Mouse (Mus musculus) cerebellum, adult 9-11 months (tissue): ENCODE results near the gene Smarca1.

Experiments used
- DNase-seq: peaks from one replicate; pipeline ENCODE4 v3.0.0; 2022

The Smarca1 gene

DNA sequence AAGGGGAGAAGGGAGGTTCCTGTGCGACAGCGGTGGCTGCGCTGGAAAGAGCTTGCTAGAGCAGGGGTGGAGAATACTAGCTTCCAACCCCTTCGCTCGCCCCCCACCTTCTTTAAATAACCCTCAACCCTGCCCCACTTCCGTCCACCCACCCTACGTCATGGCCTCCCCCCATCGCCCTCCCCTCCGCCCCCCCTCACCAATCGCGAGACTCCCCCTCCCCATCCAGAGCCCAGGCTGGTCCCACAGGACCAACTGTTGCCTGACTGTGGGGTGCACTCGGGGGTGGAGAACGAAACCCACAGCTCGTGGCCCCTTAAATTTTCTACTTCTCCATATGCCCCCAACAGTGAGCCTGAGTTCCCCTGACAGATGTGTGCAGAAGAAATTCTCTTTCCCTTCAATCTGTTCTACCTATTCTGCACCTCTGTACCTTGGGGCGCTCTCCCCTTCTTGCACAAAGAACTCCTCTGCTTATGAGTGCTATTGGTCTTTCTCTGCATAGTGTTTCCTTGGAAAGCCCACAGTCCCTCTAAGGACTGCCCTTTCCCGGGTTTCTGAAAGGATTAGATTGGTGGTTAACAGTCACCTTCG is at the start of gene Smarca1:
Gene Smarca1 (minus strand): TSS at position 544 of the 594 bp plus-strand sequence.
- DNase-seq, result no peak

DNA sequence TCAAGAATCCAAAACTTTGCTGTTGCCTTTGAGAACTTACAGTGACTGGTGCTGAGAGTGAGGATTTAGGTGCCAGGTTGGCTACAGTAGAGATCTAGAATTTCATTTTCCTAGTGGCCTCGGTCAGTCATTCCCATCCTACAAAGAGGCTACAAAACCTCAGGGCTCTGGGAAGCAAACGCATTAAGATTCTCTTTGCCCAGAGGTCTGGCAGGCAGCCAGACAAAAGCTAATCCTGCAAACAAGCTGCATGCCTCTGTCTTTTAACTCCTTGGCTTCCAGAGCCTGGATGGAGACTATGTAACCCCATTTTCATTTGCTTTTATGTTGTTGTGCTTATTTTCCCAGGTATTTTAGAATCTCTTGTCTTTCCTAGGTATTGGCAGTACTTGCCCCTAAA is 45.0 kb upstream of the Smarca1 start:
- DNase-seq, result no peak

DNA sequence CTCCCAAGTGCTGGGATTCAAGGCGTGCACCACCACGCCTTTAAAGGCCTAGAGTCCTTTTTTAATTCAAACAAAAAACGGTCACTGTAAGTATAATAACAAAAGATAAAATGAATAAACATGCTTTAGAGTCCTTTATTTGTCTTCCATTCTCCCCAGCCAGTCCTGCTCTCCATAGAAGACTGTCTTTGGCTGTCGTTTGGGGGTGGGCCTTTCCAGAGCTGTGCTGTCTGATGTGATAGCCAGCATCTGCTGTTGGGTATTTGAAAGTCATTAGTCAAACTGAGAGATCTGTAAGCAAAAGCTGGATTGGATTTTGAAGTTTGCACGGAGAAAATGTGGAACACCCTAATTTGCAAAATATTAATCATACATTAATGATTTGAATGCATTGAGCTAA is 44.1 kb upstream of the Smarca1 start:
- no peak for DNase-seq

DNA sequence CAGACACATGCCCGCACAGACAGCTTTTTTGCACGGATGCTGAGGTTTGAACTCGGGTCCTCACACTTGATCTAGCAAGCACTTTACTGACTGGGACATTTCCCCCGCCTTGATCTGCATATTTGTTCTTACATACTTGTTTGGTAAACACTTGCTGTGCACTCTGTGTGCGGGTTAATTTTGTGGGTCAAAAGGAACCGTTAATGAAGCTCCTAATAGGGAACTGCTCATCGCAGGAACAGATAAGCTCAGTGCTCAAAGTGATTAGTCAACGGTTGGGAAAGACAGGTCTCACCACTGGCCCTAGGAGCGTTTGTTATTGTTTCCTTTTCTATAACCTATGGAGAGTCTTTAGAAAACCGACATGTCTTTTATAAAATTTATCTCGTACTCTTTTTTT is 41.6 kb upstream of the Smarca1 start:
- DNase-seq, result no peak

DNA sequence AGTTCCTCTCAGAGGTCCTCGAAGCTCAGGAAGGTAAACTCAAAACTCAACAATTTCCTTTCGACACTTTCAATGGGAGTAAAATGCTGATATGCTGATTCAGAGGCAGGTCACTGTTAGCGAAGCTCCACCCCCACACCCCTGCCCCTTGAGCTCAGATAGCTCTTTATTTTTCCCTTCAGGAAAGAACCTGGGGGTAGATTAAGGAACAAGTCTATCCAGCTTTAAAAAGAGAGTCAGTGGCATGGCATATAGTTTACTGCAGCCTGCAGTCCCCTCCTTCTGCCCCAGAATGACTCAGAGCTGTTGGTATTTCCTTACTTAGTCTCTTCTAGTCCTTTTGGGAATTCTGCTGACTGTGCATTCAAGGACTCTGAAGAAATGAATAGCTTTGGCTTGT is 37.7 kb upstream of the Smarca1 start:
- DNase-seq, result no peak

DNA sequence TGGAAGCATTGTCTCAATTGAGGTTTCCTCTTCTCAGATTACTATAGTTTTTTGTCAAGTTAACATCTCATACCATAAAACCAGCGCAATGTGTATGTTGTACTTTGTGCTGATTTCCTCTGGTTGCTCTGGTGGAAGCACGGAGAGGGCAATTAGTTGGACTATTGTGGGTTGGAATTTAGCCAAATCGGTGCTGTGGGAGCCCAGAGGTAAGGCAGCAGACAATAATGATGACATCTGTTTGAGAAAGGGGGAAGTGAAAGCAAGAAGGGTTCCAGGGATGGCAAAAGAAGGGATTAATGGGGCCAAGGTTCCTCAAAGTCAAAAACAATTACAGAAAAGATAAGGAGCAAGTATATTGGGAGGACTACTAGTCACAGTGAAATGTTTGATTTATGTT is 35.2 kb upstream of the Smarca1 start:
- no peak for DNase-seq

DNA sequence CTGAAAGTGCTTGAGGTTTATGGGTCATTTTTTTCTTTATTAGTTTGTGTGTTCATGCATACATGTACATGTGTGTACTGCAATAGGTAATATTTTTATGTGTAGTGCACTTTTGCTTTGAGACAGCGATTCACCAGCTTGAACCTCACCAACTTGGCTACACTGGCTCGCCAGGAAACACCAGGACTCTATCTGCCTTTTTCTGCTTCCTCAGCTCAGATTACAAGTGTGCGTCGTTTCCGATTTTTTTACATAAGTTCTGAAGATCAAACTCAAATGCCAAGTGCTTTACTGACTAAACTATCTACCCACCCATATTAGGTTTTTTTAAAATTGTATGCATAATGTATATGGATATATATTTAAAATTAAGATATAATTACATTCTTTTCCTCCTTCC is 27.8 kb upstream of the Smarca1 start:
- no peak for DNase-seq

DNA sequence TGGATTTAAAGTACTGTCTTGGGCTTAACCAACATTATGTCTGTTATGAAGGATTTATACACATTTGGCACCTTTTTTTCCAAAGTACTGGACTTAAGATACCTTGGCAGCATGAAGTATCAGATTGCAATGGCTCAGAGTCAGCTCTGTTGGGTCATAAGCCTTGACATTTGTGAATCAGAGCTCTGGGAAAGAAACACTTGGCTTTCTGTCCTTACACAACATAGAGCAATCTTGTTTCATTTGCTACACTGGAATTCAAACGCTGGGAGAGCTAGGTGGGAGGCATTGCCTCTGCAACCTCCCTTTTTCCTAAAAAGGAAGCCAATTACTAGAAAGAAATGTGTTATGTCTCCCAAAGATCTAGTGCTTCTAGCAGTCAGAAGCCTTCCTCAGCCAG is 24.1 kb upstream of the Smarca1 start:
- no peak for DNase-seq

DNA sequence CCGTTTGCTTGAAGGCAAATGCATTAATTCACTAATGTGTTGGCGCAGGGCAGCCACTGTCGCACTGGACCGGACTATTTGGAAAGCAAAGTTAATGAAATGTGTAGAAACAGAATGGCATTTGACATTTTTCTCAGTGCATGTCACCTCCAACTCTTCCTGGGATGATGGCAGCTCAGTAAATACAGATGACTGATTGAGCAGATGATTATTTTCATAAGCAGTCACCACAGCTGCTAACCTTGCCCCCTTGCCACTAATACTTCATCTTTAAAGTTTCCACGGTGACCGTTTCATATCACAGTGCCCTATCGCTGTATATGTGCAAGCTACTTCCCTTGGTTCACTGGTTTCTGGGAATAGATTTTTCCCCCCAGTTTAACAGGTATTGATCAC is 20.8 kb upstream of the Smarca1 start:
- no peak for DNase-seq

DNA sequence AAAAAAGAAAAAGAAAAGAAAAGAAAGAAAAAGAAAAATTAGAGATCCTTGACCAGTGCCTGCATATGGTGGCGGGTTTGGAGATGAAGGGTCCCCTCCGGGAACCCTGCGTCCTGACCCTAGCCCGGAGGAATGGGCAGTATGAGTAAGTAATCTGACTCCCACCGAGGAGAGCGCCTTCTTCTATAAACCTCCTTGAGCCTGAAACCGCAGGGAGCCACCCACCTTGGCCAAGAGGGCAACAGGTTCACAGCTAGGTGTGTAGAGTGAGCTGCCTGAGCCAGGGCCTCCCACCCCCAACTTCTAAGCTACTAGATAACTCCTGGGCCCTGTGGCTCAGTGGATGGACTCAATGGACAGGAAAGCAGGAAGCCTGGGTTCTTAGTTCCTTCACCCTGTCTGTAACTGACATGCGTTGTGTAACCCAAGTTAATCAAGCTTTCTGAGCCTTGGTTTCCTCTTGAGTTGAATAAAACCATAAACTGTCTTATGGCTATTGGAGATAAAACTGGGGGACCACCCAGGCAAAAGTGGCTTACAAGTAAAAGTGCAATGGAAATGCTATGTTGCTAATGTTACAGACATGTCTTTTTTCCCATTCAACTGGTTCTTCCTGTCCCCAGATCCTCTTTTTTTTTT is 20.2 kb upstream of the Smarca1 start:
- DNase-seq, result peak; percentile 41

DNA sequence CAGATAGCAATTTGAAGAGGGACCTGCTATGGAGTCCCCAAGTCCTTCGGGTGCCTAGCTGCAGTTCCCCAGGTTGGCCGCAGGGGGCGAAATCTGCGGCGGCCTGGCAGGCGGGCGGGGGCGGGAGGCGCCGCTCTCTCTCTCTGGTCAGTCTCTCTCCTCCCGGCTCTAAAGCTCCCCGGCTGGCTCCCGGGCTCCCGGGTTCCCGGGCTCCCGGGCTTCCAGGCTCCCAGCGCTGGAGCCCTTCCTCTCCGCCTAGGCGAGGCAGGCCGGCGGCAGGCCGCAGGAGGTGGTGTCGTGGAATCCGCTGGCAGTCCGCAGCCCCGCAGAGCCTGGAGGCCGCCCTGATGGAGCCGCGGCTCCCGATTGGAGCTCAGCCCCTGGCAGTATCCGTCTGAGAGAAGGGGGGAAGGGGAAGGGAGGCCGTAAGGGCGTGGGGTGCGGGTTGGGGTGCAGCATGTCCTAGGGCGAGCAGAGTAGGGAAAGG is 19.6 kb upstream of the Smarca1 start, which contains the start of gene Ocrl:
Gene Ocrl (plus strand): TSS at position 82 of the 487 bp plus-strand sequence.
- DNase-seq, result peak; percentile 75

DNA sequence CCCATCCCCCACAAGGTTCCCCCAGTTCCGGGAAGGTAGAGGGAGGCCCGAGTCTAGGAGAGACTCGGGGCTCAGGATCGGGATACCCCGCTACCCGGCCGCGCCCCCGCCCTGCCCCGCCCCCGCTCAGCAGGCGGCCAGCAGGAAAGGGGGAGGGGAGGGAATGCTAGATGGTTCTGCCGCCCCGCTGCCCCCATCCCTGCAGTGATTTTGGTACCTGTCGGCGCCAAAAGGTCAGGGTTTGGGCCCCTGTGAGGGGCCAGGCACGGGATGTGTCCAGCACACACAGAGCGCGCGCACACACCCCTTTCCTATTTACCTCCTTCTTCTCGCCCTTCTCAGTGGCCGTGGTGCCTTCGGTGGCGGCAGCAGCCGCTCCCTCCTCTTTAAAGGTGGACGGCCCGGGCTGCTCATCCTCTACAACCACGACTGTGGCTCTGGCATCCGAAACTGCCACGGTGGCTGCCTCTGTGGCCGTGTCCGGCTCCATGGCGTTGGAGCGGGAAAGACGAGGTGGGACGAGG is 805 bp downstream of the Smarca1 start:
- DNase-seq, result peak; percentile 40

DNA sequence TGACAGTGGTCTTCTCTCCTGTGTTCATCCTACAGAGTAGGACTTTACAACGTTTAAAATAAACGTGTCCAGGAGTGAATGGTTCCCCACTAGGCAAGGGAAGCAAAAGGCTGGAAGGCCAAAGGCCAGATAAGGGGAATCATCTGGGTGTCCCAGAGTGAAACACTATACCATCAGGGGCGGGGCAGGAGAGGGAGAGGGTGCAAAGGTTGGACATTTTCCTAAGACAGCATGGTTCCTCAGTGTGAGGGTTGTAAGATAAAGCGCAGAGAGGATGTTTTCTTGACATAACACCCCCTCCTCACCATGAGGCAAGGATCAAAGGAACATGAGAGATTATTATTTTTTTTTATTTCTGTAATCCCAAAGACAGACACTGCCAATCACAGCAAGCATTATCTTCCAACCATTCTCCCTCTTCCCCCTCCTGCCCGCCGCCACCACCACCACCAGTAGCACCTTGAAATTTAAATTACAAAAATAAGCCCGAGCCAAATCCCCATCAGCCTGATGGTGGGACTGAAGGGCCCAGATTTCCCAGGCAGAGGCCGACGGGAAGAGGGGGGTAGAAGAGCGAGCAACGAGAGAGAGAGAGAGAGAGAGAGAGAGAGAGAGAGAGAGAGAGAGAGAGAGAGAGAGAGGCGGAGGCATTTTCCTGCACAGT is 1.4 kb downstream of the Smarca1 start:
- DNase-seq, result peak; percentile 5

DNA sequence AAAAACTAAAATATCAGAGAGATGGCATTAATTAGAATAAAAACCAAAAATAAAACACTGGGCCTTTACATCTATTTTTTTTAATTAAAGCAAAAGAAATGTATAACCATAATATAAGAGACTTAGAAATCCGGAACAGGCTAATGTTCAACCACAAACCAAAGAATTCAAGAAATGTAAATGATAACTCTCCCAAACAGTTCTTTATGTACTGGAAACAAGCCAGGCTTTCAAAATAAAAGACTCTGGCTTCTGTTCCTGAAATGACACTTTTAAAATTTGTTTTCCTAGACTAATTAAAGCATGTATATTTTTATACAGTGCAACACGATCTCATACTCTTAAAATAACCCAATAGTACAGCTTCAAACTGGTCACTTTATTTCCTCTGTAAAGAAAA is 5.4 kb downstream of the Smarca1 start:
- DNase-seq, result no peak

DNA sequence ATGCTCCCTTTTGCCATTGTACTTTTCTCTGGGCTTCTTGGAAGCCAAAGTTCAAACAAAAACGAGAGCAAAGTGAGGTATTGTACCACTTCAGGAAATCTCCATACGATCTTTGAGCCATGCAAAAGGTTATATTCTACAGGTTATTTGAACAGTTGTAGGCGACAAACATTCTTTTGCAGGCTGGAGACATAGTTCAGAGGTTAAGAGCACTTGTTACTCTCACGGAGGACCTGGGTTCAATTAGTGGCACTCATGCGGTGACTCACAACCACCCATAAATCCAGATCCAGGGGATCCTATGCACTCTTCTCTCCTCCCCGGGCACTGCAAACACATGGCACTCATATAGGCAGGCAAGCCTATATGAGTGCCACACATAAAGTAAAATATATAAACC is 10.0 kb downstream of the Smarca1 start:
- DNase-seq, result no peak

DNA sequence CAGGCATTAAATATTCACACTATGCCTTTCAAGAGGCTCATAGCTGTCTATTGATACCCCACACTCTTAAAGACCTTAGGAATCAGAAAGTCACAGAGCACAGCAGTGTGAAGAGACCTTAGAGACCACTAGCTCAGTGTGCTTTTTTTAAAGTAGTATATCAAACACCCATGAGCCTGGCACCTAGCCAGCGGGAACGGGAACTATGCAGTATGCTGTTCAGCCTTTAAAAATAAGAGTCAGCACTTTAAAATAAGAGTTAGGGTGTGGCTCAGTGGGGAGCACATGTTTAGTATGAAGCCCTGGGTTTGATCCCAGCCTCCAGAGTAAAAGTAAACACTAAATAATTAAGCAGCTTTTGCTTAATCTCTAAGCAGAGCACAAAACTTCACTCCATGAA is 12.7 kb downstream of the Smarca1 start:
- no peak for DNase-seq

DNA sequence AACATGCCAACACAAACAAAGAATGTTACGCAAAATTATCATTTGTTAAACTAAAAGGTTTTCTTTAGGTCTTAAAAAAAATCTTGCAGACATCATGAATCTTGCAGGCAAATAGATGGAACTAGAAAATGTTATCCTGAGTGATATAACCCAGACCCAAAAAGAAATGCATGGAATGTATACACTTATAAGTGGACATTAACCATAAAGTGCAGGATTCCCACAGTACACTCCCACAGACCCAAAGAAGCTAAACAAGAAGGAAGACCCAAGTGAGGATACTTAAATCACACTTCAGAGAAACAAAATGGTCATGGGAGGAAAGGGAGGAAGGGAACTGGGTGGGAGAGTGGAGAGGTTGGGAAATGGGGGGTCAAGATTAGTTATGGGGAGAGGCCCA is 34.2 kb downstream of the Smarca1 start:
- DNase-seq, result no peak

DNA sequence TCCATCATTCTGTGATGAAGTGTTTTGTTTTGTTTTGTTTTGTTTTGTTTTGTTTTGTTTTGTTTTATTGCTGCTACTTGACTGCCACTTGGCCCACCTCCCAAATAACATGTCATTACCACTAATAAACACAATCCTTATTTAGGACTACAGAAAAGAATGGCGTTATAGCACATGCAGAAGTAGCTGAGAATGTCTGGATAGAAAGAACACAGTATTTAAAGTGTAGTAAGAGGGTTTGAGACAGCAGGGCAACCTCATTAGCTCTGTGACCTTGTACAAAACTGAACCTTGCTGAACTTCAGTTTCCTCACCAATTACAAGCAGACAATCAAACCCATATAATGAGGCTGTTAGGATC is 57.0 kb downstream of the Smarca1 start:
- no peak for DNase-seq

DNA sequence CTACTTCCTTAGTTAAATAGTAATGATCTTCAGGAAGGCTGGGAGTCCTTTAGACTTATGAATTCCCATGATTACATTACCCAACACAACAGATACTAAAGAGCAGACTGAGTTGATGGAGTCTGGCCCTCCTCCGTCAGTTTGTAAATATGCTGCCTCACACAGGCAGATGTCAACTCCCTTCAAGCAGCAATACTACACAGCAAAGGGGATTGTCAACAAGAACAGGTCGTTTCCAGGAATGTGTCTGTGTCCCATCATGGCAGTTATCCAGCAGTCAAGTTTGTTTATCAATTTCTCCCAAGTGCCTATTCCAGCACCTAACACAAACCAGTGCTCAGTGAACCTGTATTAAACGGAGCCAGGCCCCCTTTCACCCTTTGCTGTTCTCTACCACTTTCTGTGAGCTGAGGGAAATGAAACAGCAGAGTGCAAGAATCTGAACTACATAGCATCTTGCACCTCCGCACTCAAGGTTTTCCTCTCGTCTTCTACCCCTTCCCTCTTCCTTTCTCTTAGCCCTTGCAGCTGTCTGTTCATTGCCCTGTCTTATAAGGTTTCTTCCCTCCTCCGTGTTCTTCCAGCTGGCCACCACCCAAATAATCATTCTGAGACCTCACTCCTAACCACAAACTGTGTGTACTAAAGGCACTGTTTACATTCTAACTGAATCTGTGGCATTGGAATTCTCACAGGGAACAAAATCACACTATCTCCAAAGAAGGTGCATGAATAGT is 57.5 kb downstream of the Smarca1 start:
- no peak for DNase-seq

DNA sequence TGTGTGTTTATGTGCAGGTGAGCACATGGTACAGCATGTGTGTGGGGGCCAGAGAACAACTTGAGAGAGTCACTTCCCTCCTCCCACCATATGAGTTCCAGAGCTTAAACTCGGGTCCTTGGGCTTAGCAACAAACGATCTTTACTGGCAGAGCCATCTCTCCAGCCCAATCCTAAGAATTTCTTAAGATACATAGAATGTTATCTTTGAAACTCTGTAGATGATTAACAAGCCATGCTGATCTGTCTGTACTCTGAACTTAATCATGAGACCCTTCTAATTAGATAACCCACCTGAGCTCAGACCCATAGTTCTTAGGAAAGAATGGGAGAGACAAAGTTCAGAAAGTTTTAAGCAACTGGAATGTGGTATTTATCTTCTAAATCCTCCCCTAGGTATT is 59.3 kb downstream of the Smarca1 start:
- DNase-seq, result no peak

DNA sequence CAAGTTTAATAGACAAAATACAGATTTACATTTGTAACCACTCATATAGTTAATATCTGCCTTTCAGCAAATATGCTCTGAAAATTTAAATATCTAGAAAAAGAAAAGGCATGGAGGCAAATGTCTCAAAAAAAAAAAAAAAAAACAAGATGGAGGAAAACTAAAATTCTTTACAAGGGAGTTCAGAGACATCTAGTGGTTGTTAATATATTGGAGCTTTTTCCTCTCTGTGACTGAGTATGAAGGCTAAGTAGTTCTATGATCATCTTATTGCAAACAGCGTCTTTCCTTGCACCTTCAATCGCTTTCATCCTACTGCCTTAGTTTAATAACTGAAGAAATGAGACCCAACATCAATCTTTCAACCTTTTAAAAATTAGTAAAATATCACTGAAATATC is 72.2 kb downstream of the Smarca1 start:
- no peak for DNase-seq

DNA sequence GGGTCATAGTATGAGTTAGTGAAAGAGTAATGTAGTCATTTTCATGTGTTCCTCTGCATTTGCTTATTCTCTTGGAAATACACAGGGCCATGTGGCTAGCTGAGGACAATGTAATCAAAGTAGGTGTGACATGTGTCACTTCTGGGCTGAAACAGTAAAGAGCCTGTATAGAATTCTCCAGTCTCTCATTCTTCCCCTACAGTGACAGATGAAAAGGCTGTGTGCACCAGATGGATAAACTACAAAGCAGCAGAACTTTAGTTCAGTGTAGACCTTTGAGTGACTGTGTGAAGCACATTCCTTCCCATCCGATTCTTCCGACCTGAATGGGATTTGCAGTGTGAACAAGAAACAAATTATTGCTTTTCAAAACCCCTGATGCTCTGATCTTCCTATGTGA is 84.1 kb downstream of the Smarca1 start:
- DNase-seq, result no peak

DNA sequence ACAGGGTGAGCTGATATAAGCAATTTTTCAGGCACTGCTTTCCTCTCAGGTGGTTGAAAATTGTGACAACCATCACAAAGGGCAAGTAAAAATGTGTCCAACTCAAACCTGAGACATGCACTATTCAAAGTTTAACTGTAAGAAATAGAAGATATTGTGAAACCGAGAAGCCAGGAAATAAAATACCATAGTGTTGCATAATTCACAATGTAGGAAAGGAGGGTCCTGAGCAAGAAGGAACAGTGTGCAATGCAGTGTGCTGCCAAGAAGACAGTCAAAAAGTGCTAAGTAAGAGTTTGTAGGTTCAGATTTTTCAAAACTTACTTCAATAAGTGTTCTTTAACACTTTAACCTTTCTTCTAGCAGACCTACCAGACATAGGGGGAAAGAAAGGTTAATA is 128.3 kb downstream of the Smarca1 start:
- DNase-seq, result no peak

DNA sequence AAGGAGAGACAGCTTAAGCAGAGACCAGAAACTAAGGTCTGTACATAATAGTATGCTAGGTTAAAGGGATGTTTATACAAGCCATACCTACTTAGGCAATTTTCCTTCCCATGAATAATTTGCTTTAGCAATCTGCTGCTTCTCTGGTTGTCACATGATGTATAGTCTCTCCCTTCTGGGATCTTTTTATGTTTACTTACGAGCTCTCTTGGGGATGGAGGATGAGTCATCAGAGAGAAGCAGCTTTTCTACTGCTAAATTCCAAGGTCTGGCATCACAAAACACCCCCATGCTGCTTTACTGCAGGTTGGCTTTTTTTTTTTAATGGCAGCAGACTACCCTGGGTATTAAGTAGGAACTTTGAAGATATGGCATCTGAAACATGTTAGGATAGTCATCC is 132.6 kb downstream of the Smarca1 start:
- no peak for DNase-seq
